Mouse (Mus musculus) myocyte (in vitro differentiated cells): ENCODE measurements around the gene Aff1. TPM values are rescaled to one million over a fixed set of nuclear protein-coding genes. Genes with fewer than 3 reads are reported as not detected.

Experiments
- H3K27me3 ChIP-seq: one replicate; pipeline ENCODE4 v1.6.1; 2011; ENCODE audit not compliant: control insufficient read depth, insufficient read depth, insufficient read length
- H3K36me3 ChIP-seq: one replicate; pipeline ENCODE4 v1.6.1; 2011; ENCODE audit not compliant: control insufficient read depth, insufficient read depth
- H3K4me2 ChIP-seq: one replicate; pipeline ENCODE4 v1.6.1; 2011; ENCODE audit warnings: low read depth, control low read depth
- H3K4me3 ChIP-seq: one replicate; pipeline ENCODE4 v1.5.1; 2011; ENCODE audit warnings: mild to moderate bottlenecking, control low read depth, moderate library complexity
- H3K79me2 ChIP-seq: one replicate; pipeline ENCODE4 v1.6.1; 2011; ENCODE audit not compliant: control insufficient read depth, insufficient read depth
- H3ac ChIP-seq: one replicate; pipeline ENCODE4 v1.6.1; 2011; ENCODE audit not compliant: control insufficient read depth, insufficient read length
- CEBPB ChIP-seq: IDR thresholded peaks from 2 replicates; pipeline ENCODE4 v1.6.1; 2011; ENCODE audit warnings: mild to moderate bottlenecking, moderate library complexity; ENCODE audit not compliant: poor library complexity, insufficient read depth, severe bottlenecking
- E2F4 ChIP-seq: IDR thresholded peaks from one replicate; pipeline ENCODE4 v1.6.1; 2011; ENCODE audit warnings: mild to moderate bottlenecking, control low read depth, moderate library complexity; ENCODE audit not compliant: insufficient read depth
- MAX ChIP-seq: IDR thresholded peaks from one replicate; pipeline ENCODE4 v1.6.1; 2011; ENCODE audit warnings: low read depth, mild to moderate bottlenecking, control low read depth
- MYOD1 ChIP-seq, 3 experiments: IDR thresholded peaks; one replicate each; pipeline ENCODE4 v1.6.1; 2011; ENCODE audit warnings: control low read depth in 2 of 3, low read depth in 2 of 3, mild to moderate bottlenecking in 2 of 3, moderate library complexity in 1 of 3; ENCODE audit not compliant: insufficient read length in 2 of 3, control insufficient read depth in 1 of 3
- MYOG ChIP-seq, 3 experiments: IDR thresholded peaks; one replicate each; pipeline ENCODE4 v1.6.1; 2011; ENCODE audit warnings: control low read depth in 2 of 3, low read depth in 2 of 3, mild to moderate bottlenecking in 2 of 3; ENCODE audit not compliant: insufficient read length in 2 of 3, control insufficient read depth in 1 of 3, insufficient read depth in 1 of 3
- POLR2A ChIP-seq: IDR thresholded peaks from one replicate; pipeline ENCODE4 v1.6.1; 2011; ENCODE audit warnings: low read depth, mild to moderate bottlenecking, control low read depth, moderate library complexity; ENCODE audit not compliant: insufficient read length
- POLR2AphosphoS2 ChIP-seq: IDR thresholded peaks from one replicate; pipeline ENCODE4 v1.6.1; 2011; ENCODE audit warnings: low read depth, control low read depth; ENCODE audit not compliant: insufficient read length
- REST ChIP-seq: IDR thresholded peaks from one replicate; pipeline ENCODE4 v1.6.1; 2011; ENCODE audit warnings: mild to moderate bottlenecking, control low read depth, moderate library complexity; ENCODE audit not compliant: insufficient read depth, insufficient read length
- SRF ChIP-seq: IDR thresholded peaks from one replicate; pipeline ENCODE4 v1.6.1; 2011; ENCODE audit warnings: low read depth; ENCODE audit not compliant: control insufficient read depth, insufficient read length
- TCF12 ChIP-seq: IDR thresholded peaks from one replicate; pipeline ENCODE4 v1.6.1; 2011; ENCODE audit warnings: mild to moderate bottlenecking, control low read depth; ENCODE audit not compliant: poor library complexity, insufficient read depth, severe bottlenecking
- TCF3 ChIP-seq: IDR thresholded peaks from one replicate; pipeline ENCODE4 v1.6.1; 2011; ENCODE audit warnings: low read depth, control low read depth; ENCODE audit not compliant: insufficient read length
- USF1 ChIP-seq: IDR thresholded peaks from one replicate; pipeline ENCODE4 v1.6.1; 2011; ENCODE audit warnings: low read depth, mild to moderate bottlenecking, control low read depth, moderate library complexity
- polyA plus RNA-seq: library from polyadenylated mRNA; unstranded; fragments of >200 nt; fragmentation: generic; extraction: Trizol; gene quantifications from one replicate; pipeline ENCODE4 v1.2.1, GENCODE M21; 2012; ENCODE audit warnings: missing spikeins

The Aff1 gene
- polyA plus RNA-seq, 1 experiment: 16.4 TPM

DNA sequence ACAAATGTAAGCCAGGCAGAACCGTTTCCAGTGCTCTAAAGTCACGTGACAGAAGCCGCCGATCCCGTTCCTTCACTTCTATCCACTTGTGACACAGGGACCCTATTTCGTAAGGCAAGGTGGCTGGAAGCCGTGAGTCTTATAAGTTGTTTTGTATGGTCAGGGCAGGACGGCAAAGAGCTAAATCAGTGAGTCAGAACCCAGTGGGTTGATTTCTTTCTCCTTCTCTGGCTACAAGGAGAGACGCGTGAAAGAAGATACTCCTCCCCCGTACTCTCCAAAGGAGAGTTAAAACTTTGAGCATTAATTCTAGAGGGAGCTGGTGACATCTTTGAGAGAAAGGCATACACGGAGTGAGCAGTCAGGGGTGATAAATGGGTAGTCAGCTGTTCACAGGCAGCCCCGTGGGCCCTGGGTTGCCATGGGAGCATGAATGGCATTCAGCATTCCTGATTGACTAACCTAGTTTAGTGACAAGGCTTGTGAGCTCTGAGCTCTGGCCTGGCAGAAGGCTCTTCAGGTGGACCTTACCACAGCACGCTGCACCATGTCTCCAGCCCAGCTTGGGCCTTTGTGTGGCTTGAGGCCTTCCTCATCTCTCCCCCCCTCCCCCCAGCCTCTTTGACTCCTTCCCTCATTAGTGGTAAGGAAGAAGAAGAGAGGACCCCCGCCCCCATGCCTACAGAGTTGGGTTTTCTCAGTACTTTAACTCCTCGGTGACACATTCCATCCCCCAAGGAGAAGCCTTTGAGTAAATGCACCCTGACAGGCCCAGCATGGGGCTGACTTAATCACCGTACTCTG, 86.3 kb downstream of the Aff1 start:
- H3K4me2 ChIP-seq: peak overlapping the region; percentile 81
- TF ChIP-seq CEBPB (no peak), SRF (no peak), TCF12 (peak; percentile 21), USF1 (peak; percentile 77), TCF3 (peak; percentile 59), MAX (no peak), MYOG (IDR thresholded peaks at IDR 0.05; ENCODE audit: control insufficient read depth in 1 of 3, insufficient read depth in 1 of 3, insufficient read length in 2 of 3, low read depth in 2 of 3) (peak; percentile 53 to 88 (median 62)), POLR2AphosphoS2 (no peak), REST (no peak), MYOD1 (IDR thresholded peaks at IDR 0.05; ENCODE audit: control insufficient read depth in 1 of 3, insufficient read length in 2 of 3, low read depth in 2 of 3) (peak in 2 of 3 experiments; percentile 95 to 99), E2F4 (no peak), POLR2A (no peak)
- peaks cover 85% of the 10 kb centered on the region for H3K79me2 ChIP-seq
- H3K36me3 ChIP-seq: no peaks in the 10 kb centered on the region
- no peak overlapping the region for H3K4me3 ChIP-seq
- no peaks in the 10 kb centered on the region for H3K27me3 ChIP-seq
- H3ac ChIP-seq: no peak overlapping the region

DNA sequence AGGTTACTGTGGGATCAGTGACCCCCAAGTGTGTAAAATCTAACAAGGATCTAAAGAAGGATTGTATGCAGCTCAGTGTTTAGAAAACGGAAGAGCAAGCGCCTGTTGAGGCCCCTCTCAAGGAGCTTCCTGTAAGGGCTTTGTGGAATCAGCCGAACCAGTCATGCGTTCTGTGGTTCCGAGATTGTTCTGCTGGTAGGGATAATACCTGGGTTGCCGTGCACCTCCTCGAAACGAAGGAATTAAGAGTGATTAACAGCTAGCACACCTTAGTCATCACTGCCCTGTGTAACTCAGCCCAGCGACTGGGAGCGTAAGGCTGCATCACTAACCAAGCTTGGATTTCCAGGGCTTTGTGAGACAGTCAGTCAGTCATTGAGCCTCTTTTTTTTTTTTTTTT, 87.7 kb downstream of the Aff1 start:
- Histone ChIP-seq H3K4me2 (no peak overlapping the region), H3K79me2 (peaks cover 86% of the 10 kb centered on the region), H3K27me3 (no peaks in the 10 kb centered on the region), H3K36me3 (peaks cover 12% of the 10 kb centered on the region), H3ac (no peak overlapping the region), H3K4me3 (no peak overlapping the region)
- no peak for TF ChIP-seq MYOD1 (IDR thresholded peaks at IDR 0.05; ENCODE audit: control insufficient read depth in 1 of 3, insufficient read length in 2 of 3, low read depth in 2 of 3)
- TF ChIP-seq E2F4: no peak
- no peak for TF ChIP-seq USF1
- no peak for TF ChIP-seq MYOG (IDR thresholded peaks at IDR 0.05; ENCODE audit: control insufficient read depth in 1 of 3, insufficient read depth in 1 of 3, insufficient read length in 2 of 3, low read depth in 2 of 3)
- TF ChIP-seq REST: no peak
- TF ChIP-seq CEBPB: no peak
- TF ChIP-seq POLR2AphosphoS2: no peak
- TF ChIP-seq TCF12: no peak
- TF ChIP-seq SRF: no peak
- TF ChIP-seq POLR2A: no peak
- TF ChIP-seq TCF3: no peak
- no peak for TF ChIP-seq MAX

DNA sequence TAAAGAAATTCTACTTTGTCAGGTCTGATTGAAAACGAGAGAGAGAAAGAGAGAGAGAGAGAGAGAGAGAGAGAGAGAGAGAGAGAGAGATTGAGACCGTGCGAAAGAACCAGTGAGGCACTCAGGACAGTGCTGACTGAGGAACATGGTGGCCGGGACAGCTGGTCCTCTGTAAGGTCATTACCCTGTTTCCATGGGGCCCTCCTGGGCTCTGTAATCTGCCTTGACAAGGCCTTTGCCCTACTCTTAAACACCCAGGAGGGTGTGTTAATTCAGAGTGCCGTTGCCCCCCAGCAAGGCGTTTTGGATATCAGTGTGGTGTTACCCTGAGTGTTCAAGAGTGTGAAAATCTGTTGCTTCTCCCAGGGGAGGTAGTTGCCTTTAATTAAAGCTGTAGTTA, 88.1 kb downstream of the Aff1 start:
- Histone ChIP-seq H3K27me3 (no peaks in the 10 kb centered on the region), H3K79me2 (peaks cover 86% of the 10 kb centered on the region), H3K36me3 (peaks cover 16% of the 10 kb centered on the region), H3ac (no peak overlapping the region), H3K4me3 (no peak overlapping the region), H3K4me2 (no peak overlapping the region)
- TF ChIP-seq E2F4 (no peak), CEBPB (no peak), TCF3 (no peak), SRF (no peak), POLR2AphosphoS2 (no peak), USF1 (no peak), MAX (no peak), MYOG (IDR thresholded peaks at IDR 0.05; ENCODE audit: control insufficient read depth in 1 of 3, insufficient read depth in 1 of 3, insufficient read length in 2 of 3, low read depth in 2 of 3) (no peak), POLR2A (no peak), REST (no peak), MYOD1 (IDR thresholded peaks at IDR 0.05; ENCODE audit: control insufficient read depth in 1 of 3, insufficient read length in 2 of 3, low read depth in 2 of 3) (no peak), TCF12 (no peak)

DNA sequence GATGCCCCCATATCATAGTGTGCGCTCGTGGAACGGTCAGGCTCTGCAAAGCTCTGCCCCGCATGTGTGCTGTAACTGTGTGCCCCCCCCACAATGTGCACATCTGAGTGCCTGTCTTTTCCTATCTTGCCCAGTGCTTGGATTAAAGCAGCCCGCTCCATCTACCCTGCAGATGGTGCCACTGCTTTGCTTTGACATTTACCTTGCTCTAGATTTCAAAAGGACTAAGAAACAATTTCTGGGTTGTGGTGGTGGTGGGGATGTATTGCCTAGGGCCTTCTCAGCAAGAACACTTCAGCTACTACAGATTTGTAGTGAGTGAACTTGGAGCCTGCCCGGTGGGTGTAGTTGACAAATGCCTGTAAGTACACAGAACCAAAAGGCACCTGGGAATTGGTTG, 88.7 kb downstream of the Aff1 start:
- H3K36me3 ChIP-seq: peaks cover 18% of the 10 kb centered on the region
- no peak overlapping the region for H3K4me2 ChIP-seq
- no peak overlapping the region for H3K4me3 ChIP-seq
- H3K79me2 ChIP-seq: peaks cover 82% of the 10 kb centered on the region
- no peak overlapping the region for H3ac ChIP-seq
- no peaks in the 10 kb centered on the region for H3K27me3 ChIP-seq
- TF ChIP-seq SRF (no peak), MYOG (IDR thresholded peaks at IDR 0.05; ENCODE audit: control insufficient read depth in 1 of 3, insufficient read depth in 1 of 3, insufficient read length in 2 of 3, low read depth in 2 of 3) (no peak), POLR2A (no peak), USF1 (no peak), TCF3 (no peak), MYOD1 (IDR thresholded peaks at IDR 0.05; ENCODE audit: control insufficient read depth in 1 of 3, insufficient read length in 2 of 3, low read depth in 2 of 3) (no peak), CEBPB (no peak), POLR2AphosphoS2 (no peak), E2F4 (no peak), TCF12 (no peak), REST (no peak), MAX (no peak)
